Mouse (Mus musculus) gastrocnemius, postnatal 36 days (tissue): ENCODE results near the gene Gm3336. TPM values are rescaled to one million over a fixed set of nuclear protein-coding genes. Genes with fewer than 3 reads are reported as not detected.

Source experiments
- DNase-seq, 2 experiments: peaks; one replicate each; pipeline ENCODE4 v3.0.0; 2022
- intact Hi-C: fragments of 180-260 bp; cut with DNase I; formaldehyde crosslinking; loops from one replicate; pipeline ENCODE4 v1.15.1; 2025
- total RNA-seq, 2 experiments: library from RNA; stranded (reverse); gene quantifications; 2 replicates each; pipeline ENCODE4 v1.2.3; 2021

Gm3336 gene
- total RNA-seq, 2 experiments from 2014 or later = not detected

GRCm38 (mm10) chr8:70758308-70758615, 39.9 kb downstream of the Gm3336 start:
- peak in 1 of 2 experiments; percentile 11 for DNase-seq
- intact Hi-C loops = no loop called here

GRCm38 (mm10) chr8:70758616-70759561, 40.5 kb downstream of the Gm3336 start:
- intact Hi-C loops = no loop called here
- DNase-seq = peak; percentile 15 to 26

- intact Hi-C loops = no loop called here
- DNase-seq = no peak
Observed at GRCm38 (mm10) chr8:70760350-70760749, 42.0 kb downstream of the Gm3336 start.

GRCm38 (mm10) chr8:70760775-70761406, 42.5 kb downstream of the Gm3336 start, which contains the start of gene Mpv17l2:
Gene Mpv17l2 (minus strand): TSS chr8:70760946.
- intact Hi-C loops = no loop called here
- peak; percentile 86 to 93 for DNase-seq

GRCm38 (mm10) chr8:70762118-70762517, 43.8 kb downstream of the Gm3336 start:
- intact Hi-C loops = no loop called here
- no peak for DNase-seq

- intact Hi-C loops = no loop called here
- DNase-seq = no peak
Observed at GRCm38 (mm10) chr8:70763354-70763753, 45.0 kb downstream of the Gm3336 start.

- no peak for DNase-seq
- intact Hi-C loops = no loop called here
Observed at GRCm38 (mm10) chr8:70764026-70764425, 45.7 kb downstream of the Gm3336 start.

- intact Hi-C loops = no loop called here
- DNase-seq = no peak
Observed at GRCm38 (mm10) chr8:70764676-70765075, 46.3 kb downstream of the Gm3336 start.

- DNase-seq = no peak
- intact Hi-C loops = no loop called here
Observed at GRCm38 (mm10) chr8:70765329-70765728, 47.0 kb downstream of the Gm3336 start.

GRCm38 (mm10) chr8:70765838-70766570, 47.7 kb downstream of the Gm3336 start:
- intact Hi-C loops = no loop called here
- DNase-seq = no peak

- peak; percentile 72 to 73 for DNase-seq
- intact Hi-C loops = no loop called here
Observed at GRCm38 (mm10) chr8:70766571-70767440, 48.5 kb downstream of the Gm3336 start.

- intact Hi-C loops = no loop called here
- no peak for DNase-seq
Observed at GRCm38 (mm10) chr8:70767503-70767902, 49.2 kb downstream of the Gm3336 start.

- no peak for DNase-seq
- intact Hi-C loops = no loop called here
Observed at GRCm38 (mm10) chr8:70768231-70768776, 50.0 kb downstream of the Gm3336 start.

- intact Hi-C loops = no loop called here
- DNase-seq = no peak
Observed at GRCm38 (mm10) chr8:70768956-70769355, 50.6 kb downstream of the Gm3336 start.

GRCm38 (mm10) chr8:70769359-70769758, 51.0 kb downstream of the Gm3336 start:
- peak; percentile 91 to 94 for DNase-seq
- intact Hi-C loops = no loop called here

GRCm38 (mm10) chr8:70769858-70770257, 51.5 kb downstream of the Gm3336 start:
- DNase-seq = no peak
- intact Hi-C loops = loop anchor here (5.0 kb wide), 1 partner anchor 72 kb away; no protein-coding TSS in a partner anchor

- intact Hi-C loops = loop anchor here (5.0 kb wide), 1 partner anchor 72 kb away; no protein-coding TSS in a partner anchor
Observed at GRCm38 (mm10) chr8:70770748-70771147, 52.4 kb downstream of the Gm3336 start.

GRCm38 (mm10) chr8:70771217-70771616, 52.9 kb downstream of the Gm3336 start:
- no peak for DNase-seq
- intact Hi-C loops = loop anchor here (5.0 kb wide), 1 partner anchor 71 kb away; no protein-coding TSS in a partner anchor

More at GRCm38 (mm10) chr8:70770748-70771147, 52.4 kb downstream of the Gm3336 start:
- DNase-seq = no peak

- intact Hi-C loops = loop anchor here (5.0 kb wide), 1 partner anchor 70 kb away; no protein-coding TSS in a partner anchor
- DNase-seq = no peak
Observed at GRCm38 (mm10) chr8:70772075-70772474, 53.7 kb downstream of the Gm3336 start.
